ENCODE assay signal across 8 mouse cellular contexts in the genomic region with DNA sequence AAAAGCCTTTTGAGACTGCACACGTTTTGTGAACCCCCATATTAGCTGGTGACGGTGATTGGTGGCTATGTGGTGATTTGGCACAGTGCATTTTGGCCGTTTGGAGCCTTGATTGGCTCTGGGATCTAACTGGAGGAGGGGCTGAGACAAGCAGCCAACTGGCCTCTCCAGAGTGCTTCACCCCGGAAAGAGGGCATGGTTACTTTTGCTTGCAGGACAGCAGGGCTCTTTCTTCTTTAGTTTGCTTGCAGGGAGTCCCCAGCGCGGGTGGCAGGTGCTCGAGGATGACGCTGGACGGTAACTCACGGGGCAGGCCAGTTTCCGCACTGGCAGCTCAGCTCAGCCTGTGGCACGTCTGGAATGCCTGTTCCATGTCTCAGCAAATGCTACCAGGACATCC. TPM values are rescaled to one million over a fixed set of nuclear protein-coding genes. Genes with fewer than 3 reads are reported as not detected.
A peak's percentile ranks its signal among the peaks of the same experiment; 100 is the strongest.
DNase-seq lines count a peak whose midpoint lies in the region; ATAC-seq lines count a peak whose summit lies in the region.

No protein-coding gene starts in this region.

- H3K4me3 ChIP-seq in forebrain, embryonic 16.5 days (replicated peaks; ENCODE audit: low read length): no peak overlapping the region
- no peak overlapping the region for H3K4me3 ChIP-seq in limb, embryonic 13.5 days
- no peak overlapping the region for H3K4me3 ChIP-seq in stomach, embryonic 15.5 days (replicated peaks)

- H3K9ac ChIP-seq in forebrain, embryonic 16.5 days (replicated peaks; ENCODE audit: low read depth, low read length): peak overlapping the region; percentile 23; the same call in 1 of the 2 replicates
- no peak overlapping the region for H3K9ac ChIP-seq in limb, embryonic 13.5 days
- H3K9ac ChIP-seq in stomach, embryonic 15.5 days: no peak overlapping the region

- DNase-seq in urinary bladder, adult 2 months (ENCODE audit: low spot score): peak; percentile 34
- DNase-seq in urinary bladder, postnatal 10 days (ENCODE audit: low spot score): no peak
- no peak for DNase-seq in cerebellum, adult 11 months
- no peak for DNase-seq in cerebellum, adult 11-12 months
- DNase-seq in spleen, postnatal 14 days (ENCODE audit: low spot score in 2 of 2): no peak

- 13% methylated on average over 12 of the region's 12 CpGs for WGBS in forebrain, embryonic 16.5 days
- 36% methylated on average over 12 of the region's 12 CpGs for WGBS in limb, embryonic 13.5 days
- 44% methylated on average over 12 of the region's 12 CpGs for WGBS in stomach, embryonic 15.5 days

- H3K36me3 ChIP-seq in forebrain, embryonic 16.5 days (ENCODE audit: control insufficient read depth, insufficient read depth): no peaks in the 10 kb centered on the region
- no peaks in the 10 kb centered on the region for H3K36me3 ChIP-seq in limb, embryonic 13.5 days
- H3K36me3 ChIP-seq in stomach, embryonic 15.5 days: no peaks in the 10 kb centered on the region

- no peak overlapping the region for H3K27ac ChIP-seq in forebrain, embryonic 16.5 days (ENCODE audit: low read length)
- peak overlapping the region; percentile 67; the same call in 1 of the 2 replicates for H3K27ac ChIP-seq in limb, embryonic 13.5 days
- peak overlapping the region; percentile 78 for H3K27ac ChIP-seq in stomach, embryonic 15.5 days

- H3K27me3 ChIP-seq in forebrain, embryonic 16.5 days (replicated peaks; ENCODE audit: control insufficient read depth, insufficient read depth, low read length): no peaks in the 10 kb centered on the region
- H3K27me3 ChIP-seq in limb, embryonic 13.5 days: peaks cover 18% of the 10 kb centered on the region
- 0 out of 2 replicates have a peak, but pooled peaks cover 6% of the 10 kb centered on the region for H3K27me3 ChIP-seq in stomach, embryonic 15.5 days (replicated peaks)

- H3K9me3 ChIP-seq in forebrain, embryonic 16.5 days (ENCODE audit: control insufficient read depth, low read length): no peaks in the 10 kb centered on the region
- H3K9me3 ChIP-seq in limb, embryonic 13.5 days: peaks cover 5% of the 10 kb centered on the region; the same call in 1 of the 2 replicates
- H3K9me3 ChIP-seq in stomach, embryonic 15.5 days: no peaks in the 10 kb centered on the region

- peak overlapping the region; percentile 12; the same call in 1 of the 2 replicates for H3K4me2 ChIP-seq in forebrain, embryonic 16.5 days (ENCODE audit: low read length)
- peak overlapping the region; percentile 49 for H3K4me2 ChIP-seq in limb, embryonic 13.5 days (replicated peaks)
- H3K4me2 ChIP-seq in stomach, embryonic 15.5 days: no peak overlapping the region

- peak; percentile 39; the same call in 1 of the 2 replicates for ATAC-seq in forebrain, embryonic 16.5 days
- no peak for ATAC-seq in limb, embryonic 13.5 days (ENCODE audit: low FRiP score, low read depth)
- no peak for ATAC-seq in stomach, embryonic 15.5 days (ENCODE audit: insufficient read depth, low FRiP score, low read depth)

- peaks cover 42% of the 10 kb centered on the region for H3K4me1 ChIP-seq in forebrain, embryonic 16.5 days (replicated peaks; ENCODE audit: control insufficient read depth, insufficient read depth, low read length)
- peaks cover 51% of the 10 kb centered on the region for H3K4me1 ChIP-seq in limb, embryonic 13.5 days
- H3K4me1 ChIP-seq in stomach, embryonic 15.5 days: peaks cover 44% of the 10 kb centered on the region

RNA-seq across cellular contexts. Expression of a gene that starts 41.1 kb away (rescaled TPM):
- polyA plus RNA-seq in urinary bladder, adult 2 months (2012; rRNA removed): 32.2 and 36.0 TPM in 2 replicates
- 18.1 and 18.5 TPM in 2 replicates for polyA plus RNA-seq in forebrain, embryonic 16.5 days (2015; fragmentation: Nextera tagmentation; extraction: Ambion mirVana)
- polyA plus RNA-seq in limb, embryonic 13.5 days (2015; fragmentation: Nextera tagmentation; extraction: Ambion mirVana): 10.7 and 11.3 TPM in 2 replicates
- polyA plus RNA-seq in stomach, embryonic 15.5 days (2015; fragmentation: Nextera tagmentation; extraction: Ambion mirVana): 10.2 and 10.3 TPM in 2 replicates
